Mouse (Mus musculus): Measurements from ENCODE around the gene Apc2.

GRCm38 (mm10) chr10:80311560-80311959 lies 15.8 kb downstream of the Apc2 start:
- TF ChIP-seq EP300 (IDR thresholded peaks at IDR 0.05; ENCODE audit: low read depth) (no peak), CTCF (IDR thresholded peaks at IDR 0.05; ENCODE audit: low read depth) (no peak)
